Mouse (Mus musculus) adrenal gland, postnatal 25 days (tissue): Measurements from ENCODE around the gene Prelid3b. TPM values are rescaled to one million over a fixed set of nuclear protein-coding genes. Genes with fewer than 3 reads are reported as not detected.

ENCODE experiments used
- DNase-seq: peaks from one replicate; pipeline ENCODE4 v3.0.0; 2021; ENCODE audit warnings: mixed read lengths
- total RNA-seq: library from RNA; stranded (reverse); gene quantifications from 2 replicates; pipeline ENCODE4 v1.2.3, GENCODE M21; 2021

Prelid3b gene
- total RNA-seq, 1 experiment from 2014 or later = 103 TPM

DNA sequence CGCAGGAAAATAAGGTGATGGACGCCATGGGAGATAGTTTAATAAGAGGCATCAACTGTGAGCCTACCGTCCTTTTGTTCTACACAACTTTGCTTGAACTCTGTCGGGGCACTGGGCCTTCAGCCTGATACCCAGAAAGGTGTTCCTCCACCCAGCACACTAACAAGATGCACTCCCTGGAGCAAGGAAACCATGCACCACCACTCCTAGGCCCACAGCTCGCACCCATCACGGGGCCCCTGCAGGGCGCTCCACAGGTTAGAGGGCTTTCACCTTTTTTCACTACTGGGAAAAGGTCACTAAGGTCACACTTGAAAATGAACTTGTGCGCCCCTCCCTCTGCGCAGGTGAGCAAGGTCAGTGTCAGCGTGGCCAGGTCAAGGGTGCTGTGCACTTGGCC, 9.5 kb downstream of the Prelid3b start:
- no peak for DNase-seq

DNA sequence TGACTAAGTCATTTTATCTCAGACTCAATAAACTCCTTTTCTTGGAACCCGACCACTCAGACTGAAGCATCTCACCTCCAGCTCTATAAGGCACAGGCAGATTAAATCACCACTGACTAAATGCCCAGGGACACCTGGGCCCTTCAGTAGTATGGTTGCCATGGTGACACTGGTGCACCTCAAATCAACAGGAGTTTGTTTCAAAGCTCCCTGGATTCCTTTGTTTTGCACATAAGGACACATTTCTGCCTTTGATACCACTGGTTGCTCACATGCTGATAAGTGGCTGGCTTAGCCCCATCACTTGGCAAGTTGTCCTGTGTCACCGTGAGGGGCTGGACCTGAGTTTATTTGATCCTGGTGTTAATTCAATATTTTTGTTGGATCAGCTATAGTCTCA, 13.5 kb downstream of the Prelid3b start:
- no peak for DNase-seq

DNA sequence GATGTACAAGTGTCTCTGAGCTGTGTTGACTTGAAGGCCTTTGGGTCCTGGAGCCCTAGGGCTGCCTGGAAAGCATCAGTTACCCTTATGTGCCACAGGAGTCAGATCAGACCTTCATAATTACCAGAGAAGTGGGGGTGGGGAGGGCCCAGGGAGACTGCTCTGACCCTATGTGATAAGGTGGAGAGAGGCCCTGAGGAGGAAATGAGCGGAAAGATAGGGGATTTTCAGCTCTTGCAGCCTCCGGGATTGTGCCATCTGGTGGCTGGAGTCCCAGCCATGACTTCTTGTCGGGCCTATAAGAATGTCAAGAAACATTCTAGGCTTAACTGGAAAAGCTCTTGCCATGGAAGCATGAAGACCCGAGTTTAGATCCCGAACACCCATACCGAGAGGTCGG, 19.2 kb downstream of the Prelid3b start:
- peak; percentile 40 for DNase-seq

DNA sequence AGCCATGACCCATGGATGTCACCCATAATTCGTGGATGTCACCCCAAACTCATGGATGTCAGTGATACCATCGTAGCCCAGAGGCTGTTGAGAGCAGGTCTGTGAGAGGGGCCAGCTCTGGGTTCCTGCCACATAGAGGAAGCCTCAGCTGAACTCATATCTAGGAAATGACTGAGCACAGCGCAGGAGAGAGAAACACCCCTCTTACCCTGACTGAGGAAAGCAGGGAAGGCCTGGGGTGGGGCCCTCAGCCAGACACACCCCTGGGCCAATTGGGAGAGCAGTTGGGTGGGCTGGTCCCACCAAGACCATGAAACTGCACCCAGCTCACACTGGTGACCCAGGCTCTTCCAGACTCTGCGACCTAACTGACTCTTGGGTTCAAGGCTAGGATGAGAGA, 22.5 kb downstream of the Prelid3b start, which contains the start of gene Tubb1:
Gene Tubb1 (plus strand): TSS at position 343 of the 400 bp plus-strand sequence.
- no peak for DNase-seq

DNA sequence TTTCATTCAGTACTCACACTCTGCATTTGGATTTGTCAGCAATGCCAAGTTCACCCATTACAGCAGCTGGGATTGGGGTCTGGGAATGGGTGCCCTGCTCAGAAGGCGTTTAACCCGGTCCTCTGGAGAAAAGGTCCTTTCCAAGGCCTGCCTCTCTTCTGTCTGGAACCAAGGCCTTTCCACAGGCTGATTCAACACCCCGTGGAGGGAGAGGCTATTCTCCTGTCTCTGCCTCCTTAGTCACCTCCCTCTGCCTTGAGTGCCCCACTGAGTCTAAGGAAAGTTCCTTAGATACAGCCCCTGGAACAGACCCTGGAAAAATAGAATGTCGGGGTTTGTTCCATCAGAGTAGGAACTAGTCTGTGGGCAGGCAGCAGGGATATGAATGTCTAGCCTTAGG, 24.5 kb downstream of the Prelid3b start:
- DNase-seq = no peak

DNA sequence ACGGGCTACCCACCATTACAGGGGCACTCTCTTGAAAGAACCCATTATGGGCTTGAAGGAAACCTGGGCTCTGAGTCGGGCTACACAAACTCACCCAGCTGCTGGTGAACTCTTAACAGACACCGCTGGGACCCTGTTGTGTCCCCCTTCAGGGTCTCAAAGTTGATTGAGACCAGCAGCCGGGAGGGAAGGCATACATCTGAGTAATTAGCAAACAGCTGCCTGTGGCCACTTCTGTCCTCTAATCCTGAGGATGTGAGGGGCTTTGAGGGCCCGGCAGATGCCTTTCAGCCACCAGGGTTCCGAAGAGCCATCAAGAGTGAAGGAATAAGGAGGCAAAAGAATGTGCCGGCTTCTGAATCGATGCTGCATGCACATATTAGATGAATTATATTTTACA, 26.0 kb downstream of the Prelid3b start:
- no peak for DNase-seq

DNA sequence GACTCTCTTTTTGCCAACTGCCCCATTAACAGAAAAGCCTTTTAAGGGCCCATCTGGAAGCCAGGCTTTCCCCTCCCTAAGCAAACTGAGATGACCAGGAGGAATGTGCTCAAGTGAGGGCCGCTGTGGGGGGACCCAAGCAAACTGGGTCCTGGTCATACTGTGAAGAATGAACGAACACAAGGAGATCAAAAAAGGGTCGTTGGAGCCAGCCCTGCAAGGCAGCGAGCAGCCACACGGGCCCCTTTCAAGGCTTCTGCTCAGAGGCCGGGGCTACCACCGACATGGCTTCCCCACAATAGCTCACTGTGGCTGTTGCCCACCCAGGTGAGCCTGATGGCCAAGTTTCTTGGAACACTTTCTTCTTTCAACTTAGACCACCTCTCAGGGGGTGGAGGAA, 26.4 kb downstream of the Prelid3b start:
- no peak for DNase-seq

DNA sequence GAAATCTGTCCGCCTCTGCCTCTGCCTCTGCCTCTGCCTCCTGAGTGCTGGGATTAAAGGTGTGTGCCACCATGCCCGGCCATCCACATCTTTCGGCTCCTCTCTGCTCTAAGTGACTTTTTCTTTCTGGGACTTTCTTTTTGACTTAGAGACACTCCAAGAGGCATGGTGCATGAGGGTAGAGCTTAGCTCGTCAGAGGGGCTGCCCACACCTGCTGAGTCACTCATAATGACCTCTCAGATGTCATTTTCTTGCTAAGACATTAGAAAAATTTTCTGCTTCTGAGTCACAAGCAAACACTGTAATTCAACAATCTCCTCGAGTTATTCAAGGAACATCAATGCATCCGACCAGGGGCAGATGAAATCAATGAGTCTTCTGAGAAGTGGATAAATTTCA, 27.9 kb downstream of the Prelid3b start:
- DNase-seq = no peak

DNA sequence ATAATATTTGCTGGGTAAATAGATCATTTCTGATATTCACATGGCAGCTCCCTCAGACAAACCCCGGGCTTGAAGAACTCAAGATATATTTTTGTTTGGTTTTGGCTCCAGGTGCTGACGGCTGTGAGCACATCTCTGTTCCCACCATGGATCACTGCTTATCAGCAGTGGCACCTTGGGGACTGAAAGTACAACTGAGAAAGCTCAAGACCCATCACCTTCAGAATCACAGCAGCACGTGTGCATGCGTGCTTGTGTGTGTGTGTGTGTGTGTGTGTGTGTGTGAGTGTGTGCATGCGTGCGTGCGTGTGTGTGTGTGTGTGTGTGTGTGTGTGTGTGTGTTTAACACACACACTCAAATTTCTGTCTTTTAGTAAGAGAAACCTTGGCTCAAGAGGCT, 28.5 kb downstream of the Prelid3b start:
- no peak for DNase-seq

DNA sequence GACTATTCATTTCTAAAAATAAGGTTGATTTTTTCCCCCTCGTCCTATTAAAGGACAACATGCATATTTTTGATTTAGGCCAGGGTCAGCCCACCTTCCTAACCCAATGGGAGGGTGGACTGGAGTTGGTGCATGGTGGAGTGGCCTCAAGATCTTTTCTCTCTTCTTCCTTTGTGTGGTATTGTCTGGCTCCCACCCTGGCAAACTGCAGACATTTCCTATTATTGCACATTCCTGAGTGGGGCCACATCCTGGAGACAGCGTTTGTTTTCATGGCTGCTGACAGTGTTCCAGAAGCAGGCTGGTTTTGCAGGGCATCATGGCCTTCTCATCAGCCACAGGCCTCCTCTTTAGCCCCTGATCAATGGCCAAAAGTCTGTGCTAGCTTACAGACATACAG, 29.8 kb downstream of the Prelid3b start:
- no peak for DNase-seq

DNA sequence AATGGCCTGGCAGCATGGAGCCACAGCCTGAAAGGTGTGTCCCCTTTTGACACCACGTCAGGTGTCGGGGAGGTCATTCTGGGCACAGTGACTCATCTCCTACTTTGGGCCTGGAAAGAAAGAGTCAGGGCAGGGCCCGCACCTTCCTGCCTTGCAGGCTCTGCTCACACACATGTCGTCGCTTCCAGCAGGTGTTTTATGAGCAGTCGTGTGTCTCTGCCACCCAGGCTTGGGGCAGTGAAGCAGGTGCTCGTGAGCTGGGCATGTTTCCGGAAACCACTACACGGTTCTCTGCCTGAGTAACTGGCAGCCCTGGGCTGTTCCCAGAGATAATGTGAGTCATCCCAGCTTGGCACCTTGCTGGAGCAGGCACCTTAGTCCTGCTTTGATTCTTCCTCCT, 30.4 kb downstream of the Prelid3b start:
- peak; percentile 23 for DNase-seq

DNA sequence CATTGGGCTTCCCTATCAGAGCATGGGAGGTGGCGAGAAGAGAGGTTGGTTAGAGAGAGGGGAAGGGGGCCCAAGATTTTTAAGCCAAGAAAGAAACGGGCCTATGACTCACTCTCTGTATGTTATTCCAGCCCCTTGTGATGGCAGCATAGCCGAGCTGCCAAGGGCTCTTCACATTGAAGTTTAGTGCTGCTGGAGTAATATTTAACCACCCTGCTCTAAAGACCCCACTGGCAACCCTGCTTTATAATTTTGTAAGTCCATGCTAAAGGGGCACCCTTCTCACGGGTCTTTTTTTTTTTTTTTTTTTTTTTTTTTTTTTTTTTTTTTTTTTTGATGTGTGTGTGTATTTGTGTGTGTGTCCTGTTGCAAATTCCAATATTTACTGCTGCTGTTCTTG, 31.0 kb downstream of the Prelid3b start:
- DNase-seq = no peak

DNA sequence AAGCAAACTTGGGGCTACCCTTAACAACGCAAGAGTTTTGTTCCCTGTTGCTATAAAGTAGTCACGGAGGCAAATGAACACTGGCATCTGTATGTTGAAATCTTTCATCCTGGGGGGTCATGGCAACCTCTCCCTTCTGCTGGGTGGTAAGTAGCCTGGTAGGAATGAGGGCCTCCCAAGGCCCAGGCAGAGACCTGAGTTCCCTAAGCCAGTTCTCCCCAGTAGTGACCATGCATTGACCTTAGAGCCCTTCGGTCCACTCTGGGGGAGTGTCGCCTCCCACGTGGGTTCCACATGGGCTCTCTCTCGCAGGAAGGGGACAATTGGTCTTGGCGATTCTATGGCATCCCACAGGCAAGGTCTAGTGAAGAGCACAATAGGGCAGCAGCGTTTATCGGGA, 32.9 kb downstream of the Prelid3b start:
- no peak for DNase-seq

DNA sequence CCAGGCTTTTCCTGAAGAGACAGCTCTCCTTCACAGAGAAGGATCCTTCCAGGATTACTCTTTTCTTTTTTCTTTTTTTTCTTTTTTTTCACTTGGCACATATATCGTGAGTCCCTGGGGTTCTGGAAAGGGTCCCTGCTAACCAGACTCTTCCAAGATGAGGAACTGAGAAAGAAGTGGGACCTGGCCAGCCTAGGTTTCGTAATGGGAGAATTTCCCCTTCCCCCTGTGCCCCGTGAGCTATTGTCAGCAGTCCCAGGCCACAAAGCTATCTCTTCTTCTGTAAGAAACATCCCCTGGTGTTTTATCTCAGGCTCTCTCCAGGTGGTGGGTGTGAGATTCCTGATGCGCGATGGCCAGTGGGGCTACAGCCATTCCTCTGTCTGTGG, 33.4 kb downstream of the Prelid3b start:
- DNase-seq = no peak

DNA sequence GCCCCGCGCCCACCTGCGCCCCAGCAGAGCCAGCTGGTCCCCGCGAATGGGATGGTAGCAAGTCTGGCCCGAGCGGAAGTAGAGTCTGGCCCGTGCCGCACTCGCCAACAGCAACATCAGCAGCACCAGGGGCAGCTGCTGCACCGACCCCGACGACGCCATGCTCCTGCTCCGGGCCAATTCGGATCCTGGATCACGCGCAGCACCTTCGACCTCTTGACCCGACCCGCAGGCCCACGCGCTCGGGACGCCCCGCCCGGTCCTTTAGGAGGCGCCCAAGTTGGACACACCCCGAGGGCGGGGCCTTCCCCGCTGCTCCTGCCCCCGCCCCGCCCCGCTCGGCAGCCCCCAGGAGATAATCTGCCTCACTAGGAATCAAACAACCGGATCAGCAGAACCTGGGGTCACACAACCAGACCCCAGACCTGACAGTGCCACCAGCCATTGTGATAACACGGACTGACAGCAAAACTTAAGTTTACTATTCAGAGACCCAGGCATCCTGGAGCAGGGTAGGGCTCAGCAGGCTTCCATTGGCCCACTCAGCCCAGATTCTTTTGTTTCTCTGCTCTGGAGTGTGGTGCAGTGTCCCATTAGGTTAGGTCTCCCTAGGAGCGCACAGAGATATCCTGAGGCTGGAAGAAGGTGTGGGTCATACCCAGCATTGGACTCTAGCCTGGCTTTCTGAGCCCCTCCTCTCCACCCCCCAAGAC, 34.0 kb downstream of the Prelid3b start, which contains the start of gene Ctsz:
Gene Ctsz (minus strand): TSS at position 303 of the 713 bp plus-strand sequence.
- peak; percentile 79 for DNase-seq

DNA sequence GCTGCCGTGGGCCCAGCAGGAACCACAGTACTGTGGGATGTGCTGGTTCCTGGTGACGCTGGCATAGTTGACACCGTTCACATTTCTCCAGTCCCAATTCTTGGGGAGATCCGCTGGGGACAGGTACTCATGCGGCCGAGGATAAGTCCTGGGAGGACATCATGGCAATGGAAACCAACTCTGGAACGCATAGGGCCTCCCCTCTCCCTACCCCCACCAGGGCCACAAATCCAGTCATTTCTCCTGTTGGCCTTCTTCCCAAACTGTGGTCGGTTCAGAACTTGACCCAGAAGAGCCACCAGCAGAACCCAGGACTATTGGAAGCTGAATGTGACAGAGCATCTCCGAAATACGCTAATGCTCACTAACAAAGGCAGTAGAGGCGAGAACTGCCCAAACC, 34.7 kb downstream of the Prelid3b start:
- DNase-seq = no peak

DNA sequence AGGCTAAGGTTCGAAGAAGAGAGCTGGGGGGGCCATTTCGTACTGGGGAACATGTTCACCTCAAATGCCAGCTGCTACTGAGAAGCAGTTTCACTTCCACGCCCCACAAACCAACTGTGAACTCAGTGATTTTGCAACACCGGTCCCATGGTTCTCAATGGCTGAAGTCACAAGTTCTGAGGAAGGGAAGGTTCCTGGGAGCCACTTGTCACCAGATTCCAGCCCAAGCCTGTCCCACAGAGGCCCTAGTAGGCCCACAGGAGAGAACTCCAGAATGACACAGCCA, 35.2 kb downstream of the Prelid3b start:
- DNase-seq = no peak

DNA sequence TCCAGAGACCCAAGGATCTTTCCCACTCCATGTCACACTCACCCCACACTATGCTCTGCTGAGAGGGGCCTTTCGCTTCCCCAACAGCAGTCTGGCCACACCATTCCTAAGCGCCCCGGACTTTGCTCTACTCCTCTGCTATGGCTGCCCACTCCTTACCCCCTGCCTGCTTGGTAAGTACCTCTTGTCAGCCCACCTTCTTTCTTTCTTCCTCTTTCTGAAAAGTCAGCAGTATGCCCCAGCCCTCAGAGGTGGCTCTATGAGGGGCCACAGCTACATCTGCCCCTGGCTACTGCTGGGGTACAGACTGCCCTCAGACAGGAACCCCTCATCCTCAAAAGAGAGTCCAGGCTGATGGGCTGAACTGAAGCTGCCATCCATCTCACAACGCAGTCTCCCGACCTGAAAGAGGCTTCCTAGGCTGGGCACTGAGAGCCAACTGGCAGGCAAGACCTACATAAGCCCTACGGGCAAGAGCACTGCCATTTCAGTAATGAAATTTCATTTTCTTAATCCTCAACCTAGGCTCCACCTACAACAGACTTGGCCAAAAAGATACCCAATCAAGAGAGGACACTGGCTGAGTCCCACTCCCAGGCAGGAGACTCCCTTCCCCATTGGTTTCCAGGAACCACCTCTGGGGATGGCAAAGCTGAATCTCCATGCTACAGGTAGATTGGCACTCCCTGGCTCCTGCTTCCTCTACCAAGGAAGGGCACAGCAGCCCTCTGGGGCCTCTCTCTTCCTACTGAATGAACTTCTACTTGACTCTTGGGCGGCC, 35.8 kb downstream of the Prelid3b start:
- DNase-seq = no peak

DNA sequence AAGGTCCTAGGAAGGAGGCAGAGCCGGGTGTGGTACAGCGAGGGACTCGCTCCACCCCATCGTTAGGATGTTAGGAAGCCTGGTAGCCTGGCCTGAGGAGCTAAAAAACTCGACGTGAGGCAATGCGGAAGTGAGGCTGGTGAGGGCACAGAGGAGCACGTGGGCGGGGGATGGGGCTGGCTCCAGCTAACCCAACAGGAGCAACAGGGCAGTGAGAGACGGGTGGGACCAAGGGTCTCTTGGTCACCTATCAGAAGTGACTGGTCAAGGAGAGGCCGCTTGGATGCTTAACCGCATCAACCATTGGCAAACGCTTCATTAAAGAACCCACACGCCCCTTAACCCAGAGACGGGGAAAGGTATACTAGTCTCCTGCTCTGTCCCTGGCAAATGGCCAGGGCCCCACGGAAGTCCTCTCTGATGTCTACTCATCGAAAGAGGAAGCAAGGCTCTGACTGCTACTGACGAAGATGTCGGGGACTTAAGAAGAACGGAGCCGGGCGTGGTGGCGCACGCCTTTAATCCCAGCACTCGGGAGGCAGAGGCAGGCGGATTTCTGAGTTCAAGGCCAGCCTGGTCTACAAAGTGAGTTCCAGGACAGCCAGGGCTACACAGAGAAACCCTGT, 36.7 kb downstream of the Prelid3b start:
- DNase-seq = no peak

DNA sequence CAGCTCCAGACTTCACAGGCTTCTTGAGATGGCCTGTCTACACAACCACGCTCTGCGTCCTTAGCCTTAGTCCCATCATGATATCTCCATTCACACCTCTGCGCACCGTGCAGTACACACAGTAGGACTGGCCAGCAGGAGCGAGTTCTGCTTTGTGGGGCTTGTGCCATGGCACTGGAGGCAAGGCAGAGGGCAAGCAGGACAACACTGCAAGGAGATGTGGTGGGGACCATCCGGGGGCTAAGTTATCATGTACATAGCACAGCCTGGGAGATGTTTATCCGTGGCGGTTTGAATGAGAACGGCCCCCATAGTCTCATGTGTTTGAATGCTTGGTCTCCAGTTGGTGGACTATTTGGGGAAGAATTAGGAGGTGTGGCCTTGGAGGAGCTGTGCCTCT, 37.9 kb downstream of the Prelid3b start:
- DNase-seq = no peak

DNA sequence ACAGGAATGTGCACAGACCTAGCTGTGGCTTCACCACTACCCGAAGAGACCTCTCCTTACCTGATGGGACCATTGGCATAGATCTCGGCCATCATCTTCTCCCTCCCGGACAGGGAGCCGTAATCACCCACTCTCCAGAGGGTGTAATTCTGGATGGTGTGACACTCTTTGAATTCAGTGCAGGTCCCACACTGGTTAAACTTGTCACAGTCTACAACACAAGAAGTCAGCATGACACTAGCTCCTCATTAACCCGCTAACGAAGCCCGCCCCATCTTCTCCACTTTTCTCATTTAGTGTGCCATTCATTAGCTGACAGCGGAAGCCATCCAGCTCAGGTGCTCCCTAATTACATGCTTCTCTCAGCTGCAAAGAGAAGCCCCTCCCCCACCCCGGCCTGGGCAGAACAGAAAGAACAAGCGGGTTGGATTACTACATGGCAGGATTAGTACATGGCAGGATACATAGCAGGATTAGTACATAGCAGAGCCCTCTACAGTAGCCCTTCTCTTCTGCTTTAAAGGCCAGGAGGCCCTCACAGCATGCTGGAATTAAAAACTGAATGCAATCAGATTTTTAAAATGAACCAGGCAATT, 43.8 kb downstream of the Prelid3b start:
- no peak for DNase-seq

DNA sequence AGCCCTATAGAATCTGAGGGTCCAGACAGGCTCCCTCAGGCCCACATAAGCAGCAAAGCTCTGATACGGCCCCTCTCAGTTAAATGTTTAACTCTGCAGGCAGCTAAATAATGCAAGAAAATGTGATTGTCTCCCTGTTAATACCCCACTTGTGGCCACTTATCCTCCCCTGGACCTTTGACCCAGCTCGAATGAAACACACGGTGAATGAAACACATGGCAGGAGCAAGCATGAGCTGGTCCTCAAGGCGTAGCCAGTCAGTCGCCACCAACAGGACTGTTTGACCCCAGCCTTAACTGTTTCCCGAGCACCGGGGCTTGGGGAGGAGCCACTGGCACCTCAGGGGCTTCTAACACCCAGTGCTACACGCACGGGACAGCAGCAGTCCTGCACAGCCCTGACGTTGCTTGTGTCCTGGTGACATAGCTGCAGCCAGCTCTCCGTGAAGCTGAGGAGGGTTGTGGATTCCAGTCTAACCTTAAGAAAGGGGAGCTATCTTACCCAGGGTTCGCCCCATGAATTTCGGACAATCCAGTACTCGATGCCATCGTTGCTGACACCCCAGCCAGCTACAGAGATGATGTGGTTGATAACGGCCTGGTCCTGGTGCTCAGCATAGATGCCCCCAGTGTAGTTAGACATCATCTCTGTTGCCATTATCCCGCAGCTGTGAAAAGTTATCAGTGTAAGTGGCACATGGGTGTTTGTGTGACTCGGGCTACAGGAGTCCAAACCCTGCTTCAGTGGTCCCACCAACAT, 44.6 kb downstream of the Prelid3b start:
- DNase-seq = no peak
